Mouse (Mus musculus) lung, adult 2 months (tissue): ENCODE measurements around the gene Lonrf2.

Experiments
- CTCF ChIP-seq: fragments of 200-500 bp; IDR thresholded peaks from 2 replicates; pipeline ENCODE4 v1.5.1; 2011; ENCODE audit warnings: mild to moderate bottlenecking, low read length, control low read depth; ENCODE audit not compliant: insufficient read depth
- POLR2A ChIP-seq: fragments of 200-500 bp; IDR thresholded peaks from 2 replicates; pipeline ENCODE4 v1.6.1; 2011; ENCODE audit warnings: low read depth, mild to moderate bottlenecking, control low read depth, low read length, borderline replicate concordance; ENCODE audit errors: extremely low read depth

DNA sequence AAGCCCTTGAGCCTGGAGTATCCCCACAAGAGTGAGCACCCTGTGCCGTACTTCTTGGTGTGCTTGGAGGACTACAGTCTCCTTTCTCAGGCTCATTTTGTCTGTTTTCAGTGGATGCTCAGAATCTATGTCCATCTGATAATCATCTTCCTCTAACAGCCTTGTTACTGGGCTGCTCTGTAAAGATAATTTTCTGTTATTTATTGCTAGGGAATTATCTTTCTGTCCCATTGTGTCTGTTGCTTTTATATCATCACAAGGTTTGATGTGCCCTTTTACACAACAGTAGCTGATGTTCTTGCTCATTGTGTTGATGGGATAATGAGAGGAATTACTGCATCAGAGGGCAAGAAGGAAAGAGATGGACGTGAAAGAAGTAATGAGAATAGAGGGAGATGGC, 15.7 kb upstream of the Lonrf2 start:
- TF ChIP-seq POLR2A (no peak), CTCF (no peak)
